Mouse (Mus musculus) heart, adult 2 months (tissue): Measurements from ENCODE around the gene Plscr1.

Experiments
- CTCF ChIP-seq: fragments of 200-600 bp; IDR thresholded peaks from 2 replicates; pipeline ENCODE4 v1.8.1; 2022; ENCODE audit warnings: antibody characterized with exemption, mild to moderate bottlenecking, moderate library complexity
- EP300 ChIP-seq: fragments of 200-500 bp; IDR thresholded peaks from 2 replicates; pipeline ENCODE4 v1.6.1; 2011; ENCODE audit warnings: low read depth, low read length, control low read depth; ENCODE audit not compliant: insufficient read depth
- POLR2A ChIP-seq: fragments of 200-500 bp; IDR thresholded peaks from 2 replicates; pipeline ENCODE4 v1.6.1; 2011; ENCODE audit warnings: mild to moderate bottlenecking, low read depth, low read length, control low read depth; ENCODE audit not compliant: insufficient read depth

DNA sequence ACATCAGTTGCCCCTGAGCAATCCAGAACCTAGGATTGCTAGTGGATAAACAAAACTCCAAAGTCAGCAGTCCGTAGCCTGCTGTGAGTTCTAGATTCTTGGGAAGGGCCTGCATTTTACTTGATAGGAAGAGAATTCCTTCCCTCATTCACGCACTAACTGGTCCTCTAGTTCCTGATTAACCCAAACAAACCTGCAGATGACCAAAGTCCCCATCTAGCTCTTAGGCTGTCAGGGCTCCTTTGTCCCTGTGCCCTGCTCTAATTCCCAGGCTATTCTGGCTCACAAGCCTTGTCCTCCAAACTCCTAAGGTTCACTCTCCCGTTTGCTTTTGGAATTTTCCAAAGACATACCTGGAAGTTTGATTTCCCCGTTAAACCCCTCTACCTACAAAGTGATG, 23.1 kb downstream of the Plscr1 start:
- TF ChIP-seq POLR2A (no peak), CTCF (no peak), EP300 (no peak)
